Mouse (Mus musculus) kidney, postnatal 25 days (tissue): ENCODE measurements around the gene Igfbp1.

ENCODE experiments used
- DNase-seq, 2 experiments: peaks; one replicate each; pipeline ENCODE4 v3.0.0; 2021; ENCODE audit warnings: mixed read lengths in 2 of 2

Igfbp1 gene

GRCm38 (mm10) chr11:7234436-7234835 is 36.9 kb downstream of the Igfbp1 start:
- DNase-seq = no peak

- DNase-seq = no peak
Observed at GRCm38 (mm10) chr11:7234981-7235609, 37.5 kb downstream of the Igfbp1 start.

GRCm38 (mm10) chr11:7236751-7237150 is 39.2 kb downstream of the Igfbp1 start:
- DNase-seq = no peak

GRCm38 (mm10) chr11:7237712-7238111 is 40.1 kb downstream of the Igfbp1 start:
- no peak for DNase-seq

- no peak for DNase-seq
Observed at GRCm38 (mm10) chr11:7238546-7238945, 41.0 kb downstream of the Igfbp1 start.

- no peak for DNase-seq
Observed at GRCm38 (mm10) chr11:7239041-7239740, 41.6 kb downstream of the Igfbp1 start.

GRCm38 (mm10) chr11:7244782-7245181 is 47.2 kb downstream of the Igfbp1 start:
- DNase-seq = no peak

- DNase-seq = no peak
Observed at GRCm38 (mm10) chr11:7250415-7250814, 52.8 kb downstream of the Igfbp1 start.

GRCm38 (mm10) chr11:7250870-7251269 is 53.3 kb downstream of the Igfbp1 start:
- DNase-seq = no peak
